Mouse (Mus musculus) c-Kit-negative CD71-positive TER-119-positive erythroid progenitor cells, embryonic 14.5 days (primary cell): Measurements from ENCODE around the gene Rad51b.

ENCODE experiments used
- DNase-seq: peaks from one replicate; pipeline ENCODE4 v3.0.0-alpha.2; 2013; ENCODE audit warnings: low read depth, low spot score

The Rad51b gene

DNA sequence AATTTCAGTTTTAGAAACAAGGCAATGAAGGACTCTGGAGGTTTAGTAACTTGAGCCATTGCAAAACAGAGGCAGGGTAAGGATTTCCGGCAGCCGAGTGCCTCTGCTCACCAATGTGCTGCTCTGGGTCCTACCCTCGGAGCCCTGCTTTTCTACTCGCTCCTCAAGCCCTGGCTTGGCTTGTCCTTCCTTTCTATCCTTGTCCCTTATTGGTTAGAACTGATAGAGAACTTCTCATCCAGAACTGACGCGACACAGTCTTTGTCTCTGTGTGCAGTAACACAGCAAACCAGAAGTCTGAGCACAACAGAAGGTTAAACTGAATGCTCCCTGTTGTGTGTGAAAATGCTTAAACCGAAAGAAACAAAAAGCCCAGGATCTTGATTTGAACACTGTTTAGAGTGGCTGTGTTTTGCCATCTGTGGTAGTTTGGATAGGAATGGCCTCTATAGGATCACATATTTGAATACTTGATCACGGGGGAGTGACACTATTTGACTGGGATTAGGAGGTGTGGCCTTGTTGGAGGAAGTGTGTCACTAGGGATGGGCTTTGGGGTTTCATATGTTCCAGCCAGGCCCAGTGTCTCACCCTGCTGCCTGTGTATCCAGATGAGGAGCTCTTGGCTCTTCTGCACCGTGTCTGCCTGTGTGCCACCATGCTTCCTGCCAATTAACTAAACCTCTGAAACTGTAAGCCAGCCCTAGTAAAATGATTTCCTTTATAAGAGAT is 389.7 kb downstream of the Rad51b start:
- DNase-seq = no peak

DNA sequence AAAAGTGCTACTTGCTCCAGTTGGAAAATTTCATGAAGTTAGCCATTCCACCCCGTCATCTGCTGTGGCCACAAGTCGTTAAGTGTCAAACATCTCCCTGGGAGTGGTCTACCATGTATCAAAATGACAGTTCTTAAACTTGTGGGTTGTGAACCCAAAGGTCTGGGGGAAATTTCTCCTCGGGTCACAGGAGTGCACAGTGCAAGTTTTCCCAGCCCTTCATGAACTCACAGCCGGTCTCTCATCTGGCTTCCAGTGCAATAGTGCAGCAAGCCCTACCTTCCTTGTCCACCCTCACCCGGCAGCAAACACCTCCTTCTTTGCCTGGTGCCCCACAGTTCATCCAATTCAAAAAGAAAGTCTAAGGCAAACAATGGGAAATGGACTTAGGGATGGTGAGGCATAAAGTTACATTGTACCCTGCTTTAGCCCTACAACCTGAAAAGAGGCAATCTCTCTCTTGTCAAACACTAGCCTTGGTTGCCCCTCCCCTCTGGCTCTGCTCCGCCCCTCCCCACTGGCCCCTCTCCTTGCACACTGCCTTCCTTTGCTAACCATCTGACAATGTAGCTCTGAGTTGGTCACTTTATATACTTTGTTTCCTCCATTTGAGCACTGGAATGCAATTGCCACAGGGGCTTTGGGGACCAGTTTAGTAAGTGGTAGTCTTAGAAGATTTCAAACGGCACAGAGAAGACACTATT is 390.8 kb downstream of the Rad51b start:
- DNase-seq = no peak

DNA sequence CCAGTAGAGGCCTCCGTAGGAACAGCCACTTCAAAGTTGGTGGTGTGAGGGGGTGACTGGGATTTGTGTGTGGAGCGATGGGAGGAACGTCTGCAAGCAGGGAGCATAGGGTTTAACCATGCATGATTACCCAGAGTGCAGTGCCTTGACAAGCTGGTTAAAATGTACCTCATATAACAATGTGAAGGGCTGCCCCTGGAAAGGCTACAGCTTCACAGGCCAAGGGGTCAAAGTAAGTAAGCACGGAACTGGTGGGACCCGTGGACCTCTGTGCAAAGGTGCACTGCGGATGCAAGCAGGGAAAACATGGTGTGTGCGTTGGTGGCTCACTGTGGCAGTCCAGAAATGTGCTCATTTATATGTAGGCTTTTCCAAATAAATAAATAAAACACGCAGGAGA is 392.2 kb downstream of the Rad51b start:
- no peak for DNase-seq

DNA sequence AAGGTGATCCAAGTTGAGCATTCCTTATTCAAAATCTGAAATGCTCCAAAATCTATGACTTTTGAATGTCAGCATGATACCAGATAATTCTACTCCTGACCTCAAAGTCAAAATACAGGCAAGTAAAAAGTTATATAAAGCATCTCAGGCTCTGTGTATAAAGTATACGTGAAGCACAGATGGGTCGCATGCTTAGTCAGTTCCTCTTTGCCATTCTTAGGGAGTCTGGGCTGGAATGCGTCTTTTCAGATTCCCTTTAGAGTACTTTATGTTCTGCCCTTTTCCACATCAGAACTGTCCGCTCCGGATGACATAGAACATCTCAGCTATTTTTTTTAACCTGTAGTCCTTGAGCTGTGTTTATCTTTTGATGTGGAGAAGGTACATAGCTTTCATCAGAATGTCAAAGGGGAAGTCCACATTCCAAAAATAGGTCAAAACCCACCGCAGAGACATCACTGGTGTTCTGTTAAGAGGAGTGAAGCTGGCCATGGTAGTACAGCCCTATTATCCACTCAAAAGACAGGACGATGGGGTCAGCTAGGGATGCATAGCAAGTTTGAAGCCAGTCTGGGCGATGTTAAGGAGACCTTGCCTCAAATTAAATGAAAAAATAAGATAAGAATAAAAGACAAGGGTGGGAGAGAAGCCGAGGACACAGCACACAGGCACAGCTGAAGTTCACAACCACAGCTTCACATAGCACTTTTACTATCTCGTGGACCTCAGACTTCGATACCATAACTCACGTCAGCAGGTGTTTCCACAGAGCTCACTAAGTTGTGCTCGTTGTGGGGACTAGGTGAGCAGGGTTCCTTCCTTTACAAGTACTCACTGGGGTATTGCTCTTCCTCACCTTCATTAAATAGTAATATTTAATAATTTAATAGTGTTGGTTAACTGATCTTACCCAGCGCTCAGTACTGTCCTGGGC is 395.1 kb downstream of the Rad51b start:
- DNase-seq = no peak

DNA sequence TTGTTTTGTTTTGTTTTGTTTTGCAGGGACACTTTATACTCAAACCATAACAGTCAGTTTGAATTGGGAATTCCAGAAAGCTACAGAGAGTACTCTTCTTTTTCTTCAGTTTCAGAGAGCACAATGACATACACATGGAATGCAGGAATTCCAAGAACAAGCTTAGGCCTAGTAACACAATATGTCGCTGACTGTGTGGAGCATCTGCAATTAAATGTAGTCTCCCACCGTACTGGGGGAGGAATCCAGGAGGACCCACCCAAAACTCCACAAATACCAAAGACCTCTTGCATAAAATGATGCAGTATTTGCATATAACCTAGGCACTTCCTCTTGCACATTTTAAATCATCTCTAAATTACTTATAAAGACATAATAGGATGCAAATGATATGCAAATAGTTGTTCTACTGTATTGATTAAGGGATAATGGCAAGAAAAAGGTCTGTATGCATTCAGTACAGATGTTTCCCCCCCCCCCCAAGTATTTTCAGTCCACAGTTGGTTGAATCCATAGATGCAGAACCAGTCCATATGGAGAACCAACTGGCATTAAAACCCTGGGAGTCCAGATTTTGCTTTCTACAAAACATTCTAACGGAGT is 398.9 kb downstream of the Rad51b start:
- no peak for DNase-seq

DNA sequence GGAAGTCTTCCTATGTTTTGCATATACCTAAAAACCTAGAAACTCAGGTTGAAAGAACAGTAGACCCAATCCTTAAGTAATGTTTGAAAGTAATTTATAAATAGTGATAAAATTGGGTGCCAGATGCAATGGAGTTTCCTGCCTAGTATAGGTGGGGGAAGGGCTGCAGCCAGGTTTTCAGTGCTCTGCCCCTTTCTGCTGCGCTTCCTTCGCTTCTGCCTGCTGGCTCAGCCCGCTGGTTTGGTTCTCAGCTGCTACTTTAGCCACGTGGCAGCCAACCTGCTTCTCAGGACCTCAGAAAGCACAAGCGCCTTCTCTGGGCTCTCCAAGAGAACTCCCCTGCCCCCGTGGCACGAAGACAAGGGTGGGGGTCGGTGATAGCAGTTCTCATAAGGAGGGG is 406.5 kb downstream of the Rad51b start:
- DNase-seq = no peak

DNA sequence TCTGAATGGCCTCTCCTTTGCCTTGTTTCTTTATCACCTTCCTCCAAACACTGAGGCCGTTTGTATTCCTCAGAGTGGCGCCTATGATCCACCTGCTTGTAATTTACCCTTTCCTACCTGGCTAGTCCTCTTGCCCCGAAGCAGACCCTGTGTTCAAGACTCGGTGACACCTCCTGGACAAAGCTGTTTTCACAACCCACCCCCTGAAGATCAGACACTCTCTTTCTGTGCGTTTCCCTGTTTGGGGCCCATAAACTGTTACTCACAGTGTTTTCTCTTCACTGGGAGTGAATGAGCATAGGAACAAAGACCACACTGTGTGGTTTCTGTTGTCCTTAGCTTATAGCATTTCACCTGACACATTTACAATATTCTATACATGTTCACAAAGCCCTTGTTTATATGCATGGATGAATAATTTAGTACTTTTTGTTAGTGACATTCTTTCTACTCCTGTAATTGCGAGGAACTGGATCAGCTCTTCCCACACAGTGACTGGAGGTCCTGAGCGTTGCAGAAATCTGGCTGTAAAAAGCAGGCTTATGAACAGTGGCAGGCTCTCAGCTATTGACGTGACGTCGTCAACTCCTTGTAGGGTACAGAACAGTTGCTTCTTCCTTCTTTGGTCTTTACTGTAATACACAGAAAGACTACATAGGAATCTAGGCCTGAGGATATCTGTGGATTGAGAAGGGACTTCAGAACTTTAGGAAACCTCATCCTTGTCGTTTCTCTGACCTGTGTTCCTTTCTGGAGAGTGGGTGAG is 408.6 kb downstream of the Rad51b start:
- no peak for DNase-seq

DNA sequence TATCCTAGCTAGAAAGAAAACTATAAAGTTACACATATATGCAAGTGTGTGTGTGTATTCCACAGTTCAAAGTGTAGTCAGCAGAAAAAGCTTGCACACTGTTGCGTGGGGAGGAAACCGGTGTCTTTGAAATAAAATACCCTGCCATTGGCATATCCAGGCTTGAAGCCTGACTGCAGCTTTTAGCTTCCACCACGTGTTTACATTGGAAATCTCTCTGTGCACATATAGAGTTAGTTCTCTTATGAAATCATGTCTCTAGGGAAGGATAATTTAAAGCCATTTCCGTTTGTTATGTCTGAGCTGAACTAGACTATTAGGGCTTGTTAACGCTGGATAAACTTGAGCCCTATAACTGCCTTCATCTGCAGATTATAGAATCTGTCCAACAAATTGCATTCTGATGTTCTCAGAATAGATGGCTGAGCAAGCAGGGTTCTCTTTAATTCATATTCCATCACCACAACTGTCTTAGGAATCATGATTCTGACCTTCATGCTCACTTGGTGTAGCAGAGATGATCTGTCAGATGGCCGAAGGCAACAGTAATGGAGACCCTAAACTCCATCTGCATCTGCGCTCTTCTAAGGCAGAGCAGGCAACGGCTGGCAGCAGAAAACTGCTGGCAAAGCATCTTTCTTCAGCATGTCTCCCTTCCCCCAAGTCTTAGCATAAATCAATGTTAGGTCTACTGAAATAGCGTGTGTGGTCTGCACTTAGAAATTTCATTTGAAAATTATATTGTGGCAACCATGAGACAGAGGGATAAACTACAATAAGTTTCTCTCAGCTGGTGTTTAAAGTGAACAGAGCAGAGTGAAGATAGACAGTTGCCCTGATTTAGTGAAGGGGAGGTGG is 410.7 kb downstream of the Rad51b start:
- DNase-seq = no peak

DNA sequence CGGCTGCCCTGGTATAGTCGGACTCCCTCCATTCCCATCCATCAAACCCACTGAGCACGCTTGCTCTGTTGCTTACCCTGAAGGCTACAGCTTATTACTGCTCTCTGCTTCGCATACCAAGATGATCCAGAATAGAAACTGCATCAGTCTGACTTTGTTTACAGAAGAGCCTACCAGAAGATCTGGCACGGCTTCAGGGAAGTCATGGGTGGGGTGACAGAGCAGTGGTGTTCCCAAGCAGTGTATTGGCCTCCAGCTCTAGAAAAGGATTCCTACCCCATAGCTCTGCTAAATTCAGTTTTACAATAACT is 411.3 kb downstream of the Rad51b start:
- DNase-seq = no peak

DNA sequence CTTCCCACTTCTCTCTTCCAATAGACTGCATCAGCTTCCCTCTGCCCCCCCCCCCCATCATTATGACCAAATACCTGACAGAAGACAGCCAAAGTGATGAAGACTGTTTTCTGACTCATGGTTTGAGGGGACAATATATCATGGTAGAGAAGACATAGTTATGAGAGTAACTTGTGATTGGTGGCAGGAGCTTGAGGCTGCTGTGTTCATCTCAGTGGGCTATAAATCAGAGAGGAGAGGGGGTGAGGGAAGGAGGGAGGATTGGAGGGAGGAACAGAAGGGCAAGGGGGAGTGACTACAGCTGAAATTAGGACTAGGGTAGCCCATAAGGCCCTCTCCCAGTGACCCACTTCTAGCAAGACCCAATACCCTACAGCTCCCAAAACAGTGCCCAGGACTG is 416.2 kb downstream of the Rad51b start:
- DNase-seq = no peak

DNA sequence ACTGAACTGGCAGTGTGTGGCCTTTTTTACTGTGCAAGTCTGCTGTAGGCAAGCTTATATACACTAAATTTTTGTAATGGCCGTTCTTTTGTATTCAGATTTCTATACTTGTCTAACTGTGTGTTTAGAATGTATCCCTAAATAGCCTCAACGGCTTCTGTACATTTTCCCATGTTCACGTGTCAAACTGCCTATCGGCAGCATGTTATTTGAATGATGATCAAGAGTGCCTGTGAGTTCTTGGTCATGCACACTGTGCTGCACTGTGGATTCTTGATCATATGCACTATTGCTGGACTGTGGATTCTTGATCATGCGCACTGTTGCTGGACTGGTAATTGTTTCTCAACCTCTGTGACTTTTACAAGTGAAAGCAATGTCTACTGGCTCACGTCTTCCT is 417.4 kb downstream of the Rad51b start:
- DNase-seq = no peak

DNA sequence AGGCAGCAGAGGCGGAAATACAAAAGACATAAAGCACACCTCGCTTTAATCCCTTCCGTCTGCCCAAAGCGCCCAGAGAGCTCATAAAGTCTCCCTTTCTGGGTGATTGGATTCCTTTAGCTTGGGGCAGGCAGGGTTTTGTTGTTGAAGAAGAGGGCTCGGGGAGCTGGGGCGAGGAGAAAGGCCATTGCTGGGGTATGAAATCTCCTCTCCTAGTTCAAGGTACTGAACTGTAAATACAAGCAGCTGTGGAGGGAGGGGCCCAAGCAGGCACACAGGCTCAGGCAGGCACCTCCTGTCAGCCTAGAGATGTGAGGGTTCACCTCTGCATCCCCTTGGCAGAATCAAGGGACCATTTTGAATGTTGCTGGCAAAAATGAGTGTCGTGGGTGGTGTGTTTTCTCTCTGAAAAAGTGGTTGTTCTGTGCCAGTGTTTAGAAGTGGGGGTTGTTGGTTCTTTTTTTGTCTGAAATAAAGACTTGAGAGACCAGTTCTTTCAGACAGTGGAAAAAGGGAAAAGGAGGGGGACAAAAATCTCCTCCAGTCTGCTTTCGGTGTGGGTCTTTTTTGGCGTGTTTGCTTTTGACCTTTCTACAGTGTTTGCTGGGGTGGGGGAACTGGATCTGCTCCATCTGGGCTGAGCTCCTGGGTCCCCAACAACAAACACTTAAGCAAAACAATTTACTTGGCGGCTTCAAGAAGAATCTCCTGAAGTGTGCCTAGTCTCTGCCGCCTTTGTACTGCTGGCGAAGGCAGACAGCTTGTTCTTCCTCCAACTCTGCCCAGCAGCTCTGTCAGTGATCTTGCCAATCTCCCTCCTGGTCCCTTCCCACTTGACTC is 418.6 kb downstream of the Rad51b start:
- no peak for DNase-seq

DNA sequence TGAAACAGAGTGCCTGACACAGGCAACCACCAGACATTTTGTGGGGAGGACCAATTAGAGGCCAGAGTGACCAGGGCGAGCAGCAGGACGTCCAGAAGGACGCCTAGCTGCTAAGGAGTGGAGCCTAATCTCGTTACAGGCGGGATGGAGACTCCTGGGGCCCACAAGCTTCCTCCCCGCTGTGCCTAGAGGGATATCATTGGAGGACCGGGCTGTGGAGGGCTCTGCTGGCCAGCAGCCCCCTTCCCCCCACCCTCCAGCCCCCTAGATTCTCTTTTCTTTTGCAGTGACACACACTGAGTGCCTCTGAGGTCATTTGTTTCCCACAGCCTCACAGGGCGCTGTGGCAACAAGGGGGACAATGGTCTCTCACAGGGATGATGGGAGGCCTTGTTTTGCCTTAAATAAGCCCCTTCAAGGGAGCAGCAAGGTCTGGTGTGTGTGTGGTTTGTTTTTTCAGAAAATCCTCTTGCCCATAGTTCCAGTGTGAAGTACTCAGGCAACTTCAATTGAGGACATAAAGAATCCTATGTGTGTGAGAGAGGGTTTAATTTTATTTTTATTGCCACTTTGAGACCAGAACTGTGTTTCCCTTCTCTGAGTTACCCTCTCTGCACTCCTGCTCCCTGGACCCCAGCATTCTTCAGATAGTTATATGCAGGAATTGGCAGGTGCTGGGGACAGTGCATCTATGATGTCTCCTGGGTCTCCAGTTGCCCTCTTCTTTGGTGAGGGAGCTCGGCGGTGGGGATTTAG is 422.2 kb downstream of the Rad51b start:
- no peak for DNase-seq

DNA sequence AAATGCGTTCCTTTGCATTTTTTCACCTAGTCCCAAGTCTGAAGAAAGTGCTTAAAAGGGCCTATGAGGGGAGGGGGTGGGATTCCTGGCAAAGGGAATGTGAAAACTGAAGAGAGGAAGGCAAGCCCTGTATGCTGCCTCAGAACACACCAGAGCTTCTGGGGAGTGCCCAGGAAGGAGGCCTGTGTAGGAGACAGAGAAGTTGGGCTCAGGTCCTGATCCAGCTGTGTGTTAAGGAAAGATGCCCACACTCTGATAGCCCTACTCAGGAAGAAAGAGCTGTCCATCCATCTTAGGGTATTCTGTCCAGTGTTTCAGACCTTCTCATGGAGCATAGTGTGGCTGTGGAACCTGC is 422.7 kb downstream of the Rad51b start:
- DNase-seq = no peak

DNA sequence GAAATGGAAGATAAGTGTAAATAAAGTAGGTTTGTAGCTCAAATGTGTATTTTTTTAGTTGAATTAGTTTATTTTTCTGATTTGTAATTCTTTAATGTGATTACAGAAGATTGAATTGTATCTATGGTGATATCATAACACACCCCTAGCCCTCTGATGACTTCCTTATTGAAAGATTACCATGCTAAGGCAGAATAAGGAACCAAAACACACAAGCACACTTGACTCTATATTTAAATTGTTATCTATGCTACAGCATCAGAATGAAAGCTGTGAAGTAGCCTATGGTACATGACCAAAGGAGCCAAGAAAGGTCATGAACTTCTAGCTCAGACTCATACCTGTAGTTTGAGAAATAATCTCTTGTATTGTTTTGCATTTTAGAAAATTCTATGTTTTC is 427.8 kb downstream of the Rad51b start:
- DNase-seq = no peak

DNA sequence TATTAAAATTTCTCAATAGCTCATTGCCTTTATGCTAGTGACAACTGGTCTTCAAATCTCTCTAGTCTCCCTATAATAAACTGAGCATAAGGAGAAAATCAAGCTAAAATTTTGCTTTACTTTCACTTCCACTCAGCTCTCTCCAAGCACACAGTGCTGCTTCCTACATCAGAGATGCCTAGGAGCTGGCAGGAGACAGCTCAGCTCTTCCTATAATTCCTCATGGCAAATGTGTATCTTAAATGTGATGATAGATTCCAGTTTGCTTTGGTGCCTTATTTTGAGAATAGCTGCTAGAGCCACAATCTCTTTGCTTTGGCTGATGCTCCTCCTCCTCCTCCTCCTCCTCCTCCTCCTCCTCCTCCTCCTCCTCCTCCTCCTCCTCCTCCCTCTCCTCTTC is 428.6 kb downstream of the Rad51b start:
- DNase-seq = no peak

DNA sequence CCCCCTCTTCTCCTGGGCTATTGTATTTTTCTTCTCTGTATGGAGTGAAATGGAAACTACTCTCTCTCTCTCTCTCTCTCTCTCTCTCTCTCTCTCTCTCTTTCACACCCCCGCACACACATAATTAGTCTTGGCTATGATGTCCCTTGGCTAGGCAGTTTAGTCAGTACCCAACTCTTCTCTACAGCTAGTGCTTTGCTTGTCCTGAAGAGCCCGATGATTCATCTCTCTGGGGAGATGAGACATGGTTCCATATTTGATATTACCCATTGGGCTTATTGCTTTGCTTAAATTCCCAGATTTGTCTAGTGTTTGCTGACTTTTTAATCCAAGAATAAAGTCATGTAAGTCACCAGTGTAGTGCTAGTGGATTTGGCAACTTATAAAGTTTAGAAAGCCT is 429.0 kb downstream of the Rad51b start:
- no peak for DNase-seq

DNA sequence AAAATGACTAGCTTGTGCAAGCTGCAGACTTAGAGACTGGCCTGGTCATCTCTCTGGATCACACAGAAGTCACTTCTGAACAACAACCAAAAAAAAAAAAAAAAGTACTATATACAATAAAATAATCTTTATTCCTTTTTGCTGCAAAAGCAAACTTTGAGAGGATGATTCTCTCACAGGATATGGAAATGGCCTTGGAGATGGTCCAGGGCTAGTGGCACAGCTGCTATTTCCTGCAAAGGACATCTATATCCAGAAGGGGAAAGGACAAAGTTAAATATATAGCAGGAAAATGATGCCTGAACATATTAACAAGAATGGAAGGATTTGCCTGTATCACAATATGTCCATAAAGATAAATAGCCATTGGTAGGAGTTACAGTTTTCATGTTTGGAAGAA is 429.9 kb downstream of the Rad51b start:
- no peak for DNase-seq

DNA sequence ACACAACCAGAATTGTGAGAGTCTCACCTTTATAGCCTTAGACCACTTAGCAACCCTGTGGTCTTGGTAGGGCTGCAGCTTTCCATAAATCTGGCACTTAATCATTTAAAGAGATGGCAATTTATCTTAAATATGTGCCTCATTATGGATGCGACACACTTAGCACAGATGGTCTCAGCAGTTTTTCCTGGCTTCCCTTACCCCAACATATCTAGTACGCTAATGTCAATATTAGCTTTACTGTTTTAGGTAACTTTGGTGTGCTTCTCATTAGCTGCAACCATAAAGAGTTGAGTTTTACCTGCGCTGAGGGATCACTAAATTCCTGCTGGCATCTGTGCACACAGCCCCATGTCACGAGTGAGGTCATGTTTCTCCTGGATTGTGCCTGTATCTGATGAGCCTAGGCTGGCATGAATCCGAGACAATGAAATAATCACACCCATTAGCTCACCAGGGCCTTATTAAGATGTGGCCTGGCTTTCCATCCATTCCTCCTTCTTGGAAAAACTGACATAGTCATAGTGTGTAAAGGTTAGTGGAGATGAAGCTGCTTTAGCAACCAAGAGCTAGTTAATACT is 432.9 kb downstream of the Rad51b start:
- no peak for DNase-seq
